In the genomic region with DNA sequence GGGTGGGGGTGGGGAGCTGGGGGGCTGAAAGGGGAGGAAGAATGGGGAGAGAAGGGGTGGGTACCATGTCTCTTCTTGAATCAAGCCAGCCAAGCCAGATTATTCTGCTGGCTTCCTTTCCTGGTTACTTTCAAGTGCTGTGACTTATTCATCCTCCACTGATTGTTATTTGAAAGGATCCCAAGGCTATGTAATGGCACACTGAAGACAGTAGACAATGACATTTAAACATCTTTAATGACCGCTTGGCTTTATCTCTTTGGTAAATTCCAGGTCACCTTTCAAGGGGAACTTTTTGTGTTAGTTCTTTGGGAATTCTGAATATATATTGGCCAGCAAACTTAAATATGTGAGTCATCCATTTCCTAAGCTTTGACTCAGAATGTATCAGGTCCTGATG, we compare ENCODE assay signal across 10 mouse cellular contexts. TPM values are rescaled to one million over a fixed set of nuclear protein-coding genes. Genes with fewer than 3 reads are reported as not detected.
DNase-seq lines count a peak whose midpoint lies in the region; ATAC-seq and TF ChIP-seq lines count a peak whose summit lies in the region.
"Had no signal": no experiment of that assay in that cellular context is flagged by ENCODE, and none has a peak within 500 bp of the region (broad histone marks: within the 10 kb centered on the region; RNA-seq: fewer than 3 reads in every experiment).

No protein-coding gene starts in this region.

- H3K4me1 ChIP-seq in kidney, embryonic 14.5 days (ENCODE audit: control insufficient read depth, insufficient read depth, low read length), result peaks cover 16% of the 10 kb centered on the region
- H3K4me1 ChIP-seq in embryonic facial prominence, embryonic 12.5 days, result peaks cover 5% of the 10 kb centered on the region; the same call in 1 of the 2 replicates
- peaks cover 13% of the 10 kb centered on the region for H3K4me1 ChIP-seq in limb, embryonic 12.5 days (replicated peaks)

- 38% methylated on average over 1 of the region's 1 CpGs for WGBS in kidney, embryonic 14.5 days
- WGBS in embryonic facial prominence, embryonic 12.5 days, result 54% methylated on average over 1 of the region's 1 CpGs
- 17% methylated on average over 1 of the region's 1 CpGs for WGBS in limb, embryonic 12.5 days

- H3K36me3 ChIP-seq in kidney, embryonic 14.5 days (ENCODE audit: control insufficient read depth, insufficient read depth, low read length), result no peaks in the 10 kb centered on the region
- no peaks in the 10 kb centered on the region for H3K36me3 ChIP-seq in embryonic facial prominence, embryonic 12.5 days
- H3K36me3 ChIP-seq in limb, embryonic 12.5 days, result no peaks in the 10 kb centered on the region

- no peak for ATAC-seq in kidney, embryonic 14.5 days (ENCODE audit: low FRiP score, low TSS enrichment)
- no peak for ATAC-seq in embryonic facial prominence, embryonic 12.5 days (ENCODE audit: insufficient number of reproducible peaks, insufficient read depth, low FRiP score, low TSS enrichment)
- ATAC-seq in limb, embryonic 12.5 days (ENCODE audit: insufficient number of reproducible peaks, insufficient read depth, low FRiP score, low TSS enrichment, low read depth), result no peak
- ATAC-seq in megakaryocyte, adult 5-6 weeks (ENCODE audit: poor library complexity, severe bottlenecking), result no peak

- peak overlapping the region; percentile 81 for H3K4me2 ChIP-seq in kidney, embryonic 14.5 days (replicated peaks; ENCODE audit: low read depth, low read length)
- peak overlapping the region; percentile 77 for H3K4me2 ChIP-seq in embryonic facial prominence, embryonic 12.5 days (replicated peaks)
- peak overlapping the region; percentile 90 for H3K4me2 ChIP-seq in limb, embryonic 12.5 days

- no peak for TF ChIP-seq CTCF in left cerebral cortex, adult 2 months (IDR thresholded peaks at IDR 0.05)

- no peaks in the 10 kb centered on the region for H3K27me3 ChIP-seq in kidney, embryonic 14.5 days (ENCODE audit: control insufficient read depth, insufficient read depth, low read length)
- no peaks in the 10 kb centered on the region for H3K27me3 ChIP-seq in embryonic facial prominence, embryonic 12.5 days
- H3K27me3 ChIP-seq in limb, embryonic 12.5 days, result 0 out of 2 replicates have a peak, but pooled peaks cover 4% of the 10 kb centered on the region

- H3K9me3 ChIP-seq in kidney, embryonic 14.5 days (ENCODE audit: control insufficient read depth, low read length), result no peaks in the 10 kb centered on the region
- H3K9me3 ChIP-seq in embryonic facial prominence, embryonic 12.5 days, result no peaks in the 10 kb centered on the region
- H3K9me3 ChIP-seq in limb, embryonic 12.5 days, result no peaks in the 10 kb centered on the region

- no peak overlapping the region for H3K27ac ChIP-seq in kidney, embryonic 14.5 days (ENCODE audit: low read depth, low read length)
- peak overlapping the region; percentile 59; the same call in 1 of the 2 replicates for H3K27ac ChIP-seq in embryonic facial prominence, embryonic 12.5 days
- H3K27ac ChIP-seq in limb, embryonic 12.5 days, result no peak overlapping the region
- H3K27ac ChIP-seq in left cerebral cortex, adult 2 months, result no peak overlapping the region

- intact Hi-C loops in left cerebral cortex, adult 2 months (cut with DNase I), result no loop called here

- H3K9ac ChIP-seq in kidney, embryonic 14.5 days (ENCODE audit: low read depth, low read length), result no peak overlapping the region
- H3K9ac ChIP-seq in embryonic facial prominence, embryonic 12.5 days, result peak overlapping the region; percentile 10; the same call in 1 of the 2 replicates
- H3K9ac ChIP-seq in limb, embryonic 12.5 days (replicated peaks), result peak overlapping the region; percentile 64; the same call in 1 of the 2 replicates

- DNase-seq in kidney, postnatal 14 days, result no peak
- DNase-seq in ZHBTc4 (ENCODE audit: low read depth, low spot score), result peak; percentile 54
- no peak for DNase-seq in right cerebral cortex, postnatal 14 days
- no peak for DNase-seq in left cerebral cortex, adult 2 months (ENCODE audit: extremely low spot score in 1 of 2, low spot score in 2 of 2)
- DNase-seq: gastrocnemius, postnatal 14 days; kidney, adult 9 months had no signal

- H3K4me3 ChIP-seq in kidney, embryonic 14.5 days (ENCODE audit: low read length), result peak overlapping the region; percentile 53; the same call in 1 of the 2 replicates
- H3K4me3 ChIP-seq in embryonic facial prominence, embryonic 12.5 days, result peak overlapping the region; percentile 51
- peak overlapping the region; percentile 57 for H3K4me3 ChIP-seq in limb, embryonic 12.5 days (replicated peaks)
- no peak overlapping the region for H3K4me3 ChIP-seq in left cerebral cortex, adult 2 months

RNA-seq across cellular contexts. Expression of a gene that starts 47.1 kb away (rescaled TPM):
- polyA plus RNA-seq in kidney, embryonic 14.5 days (2014; fragmentation: Nextera tagmentation; extraction: Ambion mirVana), result 3.4 and 5.2 TPM in 2 replicates
- polyA plus RNA-seq in embryonic facial prominence, embryonic 12.5 days (2016; fragmentation: Nextera tagmentation; extraction: Ambion mirVana), result 9.4 and 9.8 TPM in 2 replicates
- polyA plus RNA-seq in limb, embryonic 12.5 days (2016; fragmentation: Nextera tagmentation; extraction: Ambion mirVana), result 7.9 and 9.1 TPM in 2 replicates
- not detected in 2 replicates for total RNA-seq in megakaryocyte, adult 5-6 weeks (2015)
- total RNA-seq in megakaryocyte, adult 5-6 weeks (2017), result not detected in 2 replicates
- total RNA-seq in left cerebral cortex, adult 2 months (2021), result 1 to 10 TPM; 3.6 to 3.9 TPM
